Mouse (Mus musculus) forebrain, embryonic 13.5 days (tissue): ENCODE data around the gene Arid4b. TPM values are rescaled to one million over a fixed set of nuclear protein-coding genes. Genes with fewer than 3 reads are reported as not detected.

Source experiments
- ATAC-seq: fragments of 200-750 bp; cut with Nextera tagmentation; 2 replicates; pipeline ENCODE4 v1.8.0; 2017
- H3K27ac ChIP-seq: fragments of 300-500 bp; sonication (generic); 2 replicates; pipeline ENCODE4 v1.5.1; 2015; ENCODE audit warnings: inconsistent platforms, mild to moderate bottlenecking, moderate library complexity
- H3K27me3 ChIP-seq: fragments of 300-500 bp; sonication (generic); 2 replicates; pipeline ENCODE4 v1.6.1; 2015; ENCODE audit warnings: mild to moderate bottlenecking, inconsistent platforms
- H3K36me3 ChIP-seq: fragments of 300-500 bp; sonication (generic); 2 replicates; pipeline ENCODE4 v1.6.1; 2015; ENCODE audit warnings: mild to moderate bottlenecking, inconsistent platforms; ENCODE audit not compliant: poor library complexity, severe bottlenecking
- H3K4me1 ChIP-seq: fragments of 300-500 bp; sonication (generic); 2 replicates; pipeline ENCODE4 v1.6.1; 2015; ENCODE audit warnings: inconsistent platforms
- H3K4me2 ChIP-seq: fragments of 300-500 bp; sonication (generic); 2 replicates; pipeline ENCODE4 v1.6.1; 2015; ENCODE audit warnings: inconsistent platforms, mild to moderate bottlenecking, moderate library complexity
- H3K4me3 ChIP-seq: fragments of 300-500 bp; sonication (generic); 2 replicates; pipeline ENCODE4 v1.5.1; 2015; ENCODE audit warnings: mild to moderate bottlenecking, inconsistent platforms
- H3K9ac ChIP-seq: fragments of 300-500 bp; sonication (generic); 2 replicates; pipeline ENCODE4 v1.6.1; 2015; ENCODE audit warnings: mild to moderate bottlenecking, inconsistent platforms
- H3K9me3 ChIP-seq: fragments of 300-500 bp; sonication (generic); replicated peaks from 2 replicates; pipeline ENCODE4 v1.6.1; 2016; ENCODE audit warnings: inconsistent platforms
- WGBS: fragments of 180-500 bp; shearing (Covaris S2); methylation state at CpG from one replicate; pipeline ENCODE4 v1.1.7; 2015; 5-methylcytosine and 5-hydroxymethylcytosine counted together
- polyA plus RNA-seq: library from polyadenylated mRNA; unstranded; fragments of >200 nt; fragmentation: Nextera tagmentation; extraction: Ambion mirVana; gene quantifications from 2 replicates; pipeline ENCODE4 v1.2.1, GENCODE M21; 2015

Arid4b gene
- polyA plus RNA-seq, 1 experiment from 2014 or later: 111 TPM

GRCm38 (mm10) chr13:14064341-14065027 lies 1.5 kb downstream of the Arid4b start:
- WGBS: under 1% methylated on average over 56 of the region's 65 CpGs

GRCm38 (mm10) chr13:14065028-14065380 lies 2.0 kb downstream of the Arid4b start:
- peak overlapping the region; percentile 82 for H3K4me2 ChIP-seq
- peaks cover 40% of the 10 kb centered on the region for H3K4me1 ChIP-seq
- WGBS: 21% methylated on average over 9 of the region's 9 CpGs
- peaks cover 16% of the 10 kb centered on the region for H3K36me3 ChIP-seq
- H3K27me3 ChIP-seq: no peaks in the 10 kb centered on the region
- ATAC-seq: no peak
- H3K9ac ChIP-seq: peak overlapping the region; percentile 99
- peak overlapping the region; percentile 98 for H3K4me3 ChIP-seq
- no peaks in the 10 kb centered on the region for H3K9me3 ChIP-seq
- H3K27ac ChIP-seq: peak overlapping the region; percentile 97; the same call in 1 of the 2 replicates

More at GRCm38 (mm10) chr13:14064341-14065027, 1.5 kb downstream of the Arid4b start:
- Histone ChIP-seq H3K4me3 (peak overlapping the region; percentile 98), H3K27ac (peak overlapping the region; percentile 97), H3K27me3 (no peaks in the 10 kb centered on the region), H3K36me3 (peaks cover 16% of the 10 kb centered on the region), H3K9ac (peak overlapping the region; percentile 99), H3K4me1 (peaks cover 40% of the 10 kb centered on the region), H3K9me3 (no peaks in the 10 kb centered on the region), H3K4me2 (peak overlapping the region; percentile 82)
- no peak; the same call in 1 of the 2 replicates for ATAC-seq

- H3K9ac ChIP-seq: no peak overlapping the region
- no peaks in the 10 kb centered on the region for H3K9me3 ChIP-seq
- no peak overlapping the region for H3K4me3 ChIP-seq
- no peaks in the 10 kb centered on the region for H3K27me3 ChIP-seq
- H3K4me1 ChIP-seq: peaks cover 33% of the 10 kb centered on the region
- H3K36me3 ChIP-seq: peaks cover 16% of the 10 kb centered on the region
- H3K27ac ChIP-seq: no peak overlapping the region
- no peak overlapping the region for H3K4me2 ChIP-seq
- 82% methylated on average over 1 of the region's 1 CpGs for WGBS
- ATAC-seq: no peak
Observed at GRCm38 (mm10) chr13:14065701-14066100, 2.7 kb downstream of the Arid4b start.

DNA sequence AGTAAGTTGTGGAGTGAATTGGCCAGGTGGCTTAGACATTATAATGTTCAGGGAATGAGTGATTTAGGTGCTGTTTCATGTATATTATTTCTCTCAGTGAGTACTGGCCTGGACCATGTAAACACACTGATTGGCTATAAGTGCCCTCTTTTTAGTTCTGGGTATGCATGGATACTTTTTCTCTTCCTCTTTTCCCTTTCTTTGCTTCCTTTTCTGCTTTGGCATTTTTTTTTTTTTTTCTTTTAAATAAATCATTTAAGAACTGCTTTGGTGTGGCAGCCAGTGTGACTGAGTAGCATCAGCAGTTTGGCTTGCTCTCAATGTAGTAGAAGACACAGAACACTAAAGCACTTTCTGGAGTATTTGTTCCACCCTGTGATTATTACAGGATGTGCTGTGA lies 5.0 kb downstream of the Arid4b start:
- no peak overlapping the region for H3K27ac ChIP-seq
- ATAC-seq: no peak
- no peaks in the 10 kb centered on the region for H3K9me3 ChIP-seq
- H3K27me3 ChIP-seq: no peaks in the 10 kb centered on the region
- no peak overlapping the region for H3K9ac ChIP-seq
- H3K36me3 ChIP-seq: peaks cover 20% of the 10 kb centered on the region
- no peak overlapping the region for H3K4me2 ChIP-seq
- peaks cover 18% of the 10 kb centered on the region for H3K4me1 ChIP-seq
- no peak overlapping the region for H3K4me3 ChIP-seq

GRCm38 (mm10) chr13:14069291-14069690 lies 6.3 kb downstream of the Arid4b start:
- Histone ChIP-seq H3K9ac (no peak overlapping the region), H3K36me3 (peaks cover 20% of the 10 kb centered on the region), H3K9me3 (no peaks in the 10 kb centered on the region), H3K27me3 (no peaks in the 10 kb centered on the region), H3K4me1 (peaks cover 20% of the 10 kb centered on the region), H3K27ac (no peak overlapping the region), H3K4me3 (no peak overlapping the region), H3K4me2 (no peak overlapping the region)
- no peak for ATAC-seq
- WGBS: 83% methylated on average over 1 of the region's 1 CpGs

DNA sequence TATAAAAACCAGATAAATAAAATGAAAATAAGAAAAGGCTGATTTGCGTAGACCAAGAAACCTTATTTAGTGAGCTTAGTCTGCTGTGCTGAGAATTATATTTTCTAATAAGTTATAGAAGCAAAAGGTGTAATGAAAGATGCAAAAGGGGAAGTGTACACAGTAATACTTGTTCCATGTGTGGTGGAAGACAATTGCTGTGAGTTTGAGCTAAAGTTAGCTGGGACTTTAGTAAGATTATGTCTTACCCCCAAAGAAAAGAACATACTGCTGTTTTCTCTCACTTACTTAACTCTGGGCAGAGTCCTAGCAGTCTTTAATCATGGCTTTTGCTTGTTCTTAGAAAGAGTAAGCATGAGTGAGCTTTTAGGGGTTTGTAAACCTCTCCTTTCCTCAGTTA lies 11.3 kb downstream of the Arid4b start:
- Histone ChIP-seq H3K4me2 (no peak overlapping the region), H3K4me3 (no peak overlapping the region), H3K9ac (no peak overlapping the region), H3K27ac (no peak overlapping the region), H3K4me1 (0 out of 2 replicates have a peak, but pooled peaks cover 2% of the 10 kb centered on the region), H3K36me3 (peaks cover 7% of the 10 kb centered on the region; the same call in 1 of the 2 replicates), H3K9me3 (no peaks in the 10 kb centered on the region), H3K27me3 (no peaks in the 10 kb centered on the region)
- WGBS: 98% methylated on average over 1 of the region's 1 CpGs
- no peak for ATAC-seq

DNA sequence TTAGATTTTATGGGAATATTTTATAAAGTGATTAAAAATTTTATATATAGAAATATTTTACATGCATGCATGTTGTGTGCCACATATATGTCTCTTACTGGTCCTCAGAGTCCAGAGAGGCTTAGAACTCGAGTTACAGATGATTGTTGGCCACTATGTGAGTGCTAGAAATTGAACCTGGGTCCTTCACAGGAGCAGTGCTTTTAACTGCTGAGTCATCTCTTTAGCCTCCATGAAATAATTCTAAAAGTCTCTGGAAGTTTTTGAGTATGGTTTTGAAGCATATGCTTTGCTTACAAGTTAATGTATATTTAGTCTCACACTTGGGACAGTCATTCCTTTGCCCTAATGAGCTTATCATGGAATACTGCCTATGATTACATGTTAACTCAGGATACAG lies 12.3 kb downstream of the Arid4b start:
- no peak overlapping the region for H3K4me3 ChIP-seq
- ATAC-seq: no peak
- no peaks in the 10 kb centered on the region for H3K27me3 ChIP-seq
- H3K4me1 ChIP-seq: 0 out of 2 replicates have a peak, but pooled peaks cover 2% of the 10 kb centered on the region
- 84% methylated on average over 1 of the region's 1 CpGs for WGBS
- H3K9ac ChIP-seq: no peak overlapping the region
- no peak overlapping the region for H3K27ac ChIP-seq
- no peaks in the 10 kb centered on the region for H3K9me3 ChIP-seq
- H3K36me3 ChIP-seq: peaks cover 7% of the 10 kb centered on the region; the same call in 1 of the 2 replicates
- H3K4me2 ChIP-seq: no peak overlapping the region

DNA sequence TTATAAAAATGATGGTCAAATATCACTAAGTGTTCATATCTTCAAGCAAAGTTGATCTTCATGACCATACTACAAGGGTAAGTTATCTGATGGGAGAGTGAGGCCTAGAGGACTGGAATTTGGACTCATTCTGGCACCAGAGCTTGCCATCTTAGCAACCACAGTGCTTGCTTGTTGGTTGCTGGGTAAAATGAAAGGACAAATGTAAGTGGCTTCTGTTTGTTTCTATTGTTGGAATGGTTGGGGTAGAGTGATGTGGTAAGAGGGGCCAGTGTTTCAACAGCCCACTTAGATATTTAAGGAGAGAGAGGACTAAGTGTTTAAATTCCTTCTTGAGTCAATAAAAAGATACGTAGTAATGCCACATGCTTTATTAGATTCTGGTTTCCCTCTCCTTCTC lies 25.6 kb downstream of the Arid4b start:
- H3K4me1 ChIP-seq: no peaks in the 10 kb centered on the region
- no peaks in the 10 kb centered on the region for H3K27me3 ChIP-seq
- peaks cover 4% of the 10 kb centered on the region; the same call in 1 of the 2 replicates for H3K36me3 ChIP-seq
- 100% methylated on average over 1 of the region's 1 CpGs for WGBS
- H3K4me2 ChIP-seq: no peak overlapping the region
- peaks cover 3% of the 10 kb centered on the region; the same call in 1 of the 2 replicates for H3K9me3 ChIP-seq
- no peak overlapping the region for H3K9ac ChIP-seq
- H3K4me3 ChIP-seq: no peak overlapping the region
- no peak overlapping the region for H3K27ac ChIP-seq
- no peak for ATAC-seq

DNA sequence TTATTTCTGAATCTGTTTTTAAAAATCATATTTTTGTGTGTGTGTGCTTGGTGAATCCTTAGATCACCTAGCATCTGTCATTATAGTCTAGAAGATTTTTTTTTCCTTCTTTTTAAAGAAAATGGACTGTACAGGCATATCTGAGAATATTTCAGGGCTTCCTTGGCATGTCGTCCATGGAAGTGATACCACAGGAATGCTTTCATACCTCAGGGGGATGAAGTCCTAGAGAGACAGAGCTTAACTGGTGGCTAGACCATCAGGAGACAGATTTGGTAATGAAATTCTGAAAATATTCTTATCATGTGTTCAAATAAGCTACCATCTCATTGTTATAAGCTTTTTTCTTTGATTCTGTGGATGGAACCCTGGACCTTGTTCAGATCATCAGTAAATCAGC lies 40.0 kb downstream of the Arid4b start:
- no peak overlapping the region for H3K9ac ChIP-seq
- no peak overlapping the region for H3K4me2 ChIP-seq
- no peak for ATAC-seq
- WGBS: 83% methylated on average over 1 of the region's 1 CpGs
- H3K27me3 ChIP-seq: no peaks in the 10 kb centered on the region
- H3K27ac ChIP-seq: no peak overlapping the region
- H3K4me3 ChIP-seq: no peak overlapping the region
- H3K9me3 ChIP-seq: no peaks in the 10 kb centered on the region
- H3K36me3 ChIP-seq: no peaks in the 10 kb centered on the region
- no peaks in the 10 kb centered on the region for H3K4me1 ChIP-seq

GRCm38 (mm10) chr13:14110154-14110873 lies 47.3 kb downstream of the Arid4b start:
- no peak overlapping the region for H3K4me3 ChIP-seq
- no peaks in the 10 kb centered on the region for H3K27me3 ChIP-seq
- ATAC-seq: no peak
- H3K36me3 ChIP-seq: no peaks in the 10 kb centered on the region
- H3K27ac ChIP-seq: no peak overlapping the region
- peaks cover 25% of the 10 kb centered on the region for H3K4me1 ChIP-seq
- H3K4me2 ChIP-seq: no peak overlapping the region
- no peaks in the 10 kb centered on the region for H3K9me3 ChIP-seq
- no peak overlapping the region for H3K9ac ChIP-seq
- WGBS: 91% methylated on average over 2 of the region's 2 CpGs

GRCm38 (mm10) chr13:14111146-14111545 lies 48.1 kb downstream of the Arid4b start:
- Histone ChIP-seq H3K4me2 (no peak overlapping the region), H3K9ac (no peak overlapping the region), H3K4me1 (peaks cover 25% of the 10 kb centered on the region), H3K9me3 (no peaks in the 10 kb centered on the region), H3K4me3 (no peak overlapping the region), H3K36me3 (no peaks in the 10 kb centered on the region), H3K27me3 (no peaks in the 10 kb centered on the region), H3K27ac (no peak overlapping the region)
- 85% methylated on average over 1 of the region's 1 CpGs for WGBS
- ATAC-seq: no peak

DNA sequence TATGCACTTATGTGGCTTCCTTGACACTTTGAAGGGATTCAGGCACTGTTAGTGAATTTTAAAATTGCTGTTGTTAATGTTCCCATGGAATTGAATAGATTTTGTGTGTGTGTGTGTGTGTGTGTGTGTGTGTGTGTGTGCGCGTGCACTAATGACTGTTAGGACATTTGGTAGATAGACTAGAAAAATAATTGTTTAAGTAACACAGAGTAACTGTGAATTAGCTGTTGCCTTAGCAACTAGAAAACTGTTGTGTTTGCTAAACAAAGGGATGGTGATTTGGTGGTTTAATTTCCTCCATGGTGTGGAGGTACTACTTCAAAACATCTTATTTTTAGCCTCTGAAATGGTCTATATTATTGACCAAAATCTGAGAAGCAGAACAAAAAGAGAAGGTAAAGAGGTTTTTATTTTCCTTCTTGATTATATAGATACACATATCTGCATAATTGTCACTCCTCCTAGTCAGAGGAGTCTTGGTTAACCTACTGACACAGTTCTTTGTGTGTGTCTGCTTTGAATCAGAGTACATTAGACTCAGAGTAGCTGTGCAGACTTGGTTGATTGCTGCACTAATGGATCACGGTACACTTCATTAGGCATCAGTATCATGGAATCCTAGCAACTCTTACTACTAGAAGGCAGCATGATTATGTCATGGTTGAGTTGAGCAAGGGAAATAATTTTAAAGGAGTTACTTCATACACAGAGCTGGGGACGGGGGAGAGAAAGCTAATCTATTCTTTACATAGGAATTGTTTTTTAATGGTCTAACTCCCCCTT lies 50.9 kb downstream of the Arid4b start:
- H3K4me2 ChIP-seq: no peak overlapping the region

More for the DNA sequence above, 50.9 kb downstream of the Arid4b start:
- H3K9ac ChIP-seq: no peak overlapping the region
- H3K4me1 ChIP-seq: peaks cover 25% of the 10 kb centered on the region
- peak; percentile 83 for ATAC-seq
- no peaks in the 10 kb centered on the region for H3K9me3 ChIP-seq
- H3K4me3 ChIP-seq: no peak overlapping the region
- H3K27ac ChIP-seq: peak overlapping the region; percentile 57
- WGBS: 32% methylated on average over 4 of the region's 4 CpGs
- no peaks in the 10 kb centered on the region for H3K27me3 ChIP-seq
- H3K36me3 ChIP-seq: no peaks in the 10 kb centered on the region
